Mouse (Mus musculus): ENCODE measurements around the gene Gm20388. TPM values are rescaled to one million over a fixed set of nuclear protein-coding genes. Genes with fewer than 3 reads are reported as not detected.

Gene Gm20388
- polyA plus RNA-seq, 1 experiment = 59.3 TPM

DNA sequence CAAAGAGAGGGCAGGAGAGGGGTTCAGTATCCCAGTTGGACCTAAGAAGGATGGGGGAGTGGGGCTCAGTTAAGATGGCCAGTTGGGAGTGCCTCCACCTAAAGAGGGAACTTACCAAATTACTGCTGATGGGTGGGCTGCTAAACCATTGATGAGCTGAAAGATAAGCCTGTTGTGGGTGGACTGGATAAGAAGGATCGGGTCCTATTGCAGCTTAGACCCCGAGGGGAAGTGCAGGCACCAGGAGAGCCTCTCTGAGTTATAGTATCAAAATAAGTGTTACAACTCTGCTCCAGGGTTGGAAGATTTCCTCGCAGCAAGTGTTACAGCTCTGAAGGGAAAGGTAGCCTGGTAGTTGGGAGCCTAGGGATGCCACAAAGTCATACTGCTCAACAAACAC lies 2933.5 kb downstream of the Gm20388 start:
- DNase-seq (ENCODE audit: low read depth) = no peak
- TF ChIP-seq CTCF (IDR thresholded peaks at IDR 0.05; ENCODE audit: borderline replicate concordance, extremely low read depth, insufficient read depth, insufficient read length) = no peak
- no peak for TF ChIP-seq POLR2A (IDR thresholded peaks at IDR 0.05; ENCODE audit: borderline replicate concordance, extremely low read depth, insufficient read depth, insufficient read length, poor library complexity, severe bottlenecking)

GRCm38 (mm10) chr8:122845662-122846061 lies 2935.0 kb downstream of the Gm20388 start:
- no peak for TF ChIP-seq CTCF (IDR thresholded peaks at IDR 0.05; ENCODE audit: borderline replicate concordance, extremely low read depth, insufficient read depth, insufficient read length)
- no peak for TF ChIP-seq POLR2A (IDR thresholded peaks at IDR 0.05; ENCODE audit: borderline replicate concordance, extremely low read depth, insufficient read depth, insufficient read length, poor library complexity, severe bottlenecking)
- no peak for DNase-seq (ENCODE audit: low read depth)

DNA sequence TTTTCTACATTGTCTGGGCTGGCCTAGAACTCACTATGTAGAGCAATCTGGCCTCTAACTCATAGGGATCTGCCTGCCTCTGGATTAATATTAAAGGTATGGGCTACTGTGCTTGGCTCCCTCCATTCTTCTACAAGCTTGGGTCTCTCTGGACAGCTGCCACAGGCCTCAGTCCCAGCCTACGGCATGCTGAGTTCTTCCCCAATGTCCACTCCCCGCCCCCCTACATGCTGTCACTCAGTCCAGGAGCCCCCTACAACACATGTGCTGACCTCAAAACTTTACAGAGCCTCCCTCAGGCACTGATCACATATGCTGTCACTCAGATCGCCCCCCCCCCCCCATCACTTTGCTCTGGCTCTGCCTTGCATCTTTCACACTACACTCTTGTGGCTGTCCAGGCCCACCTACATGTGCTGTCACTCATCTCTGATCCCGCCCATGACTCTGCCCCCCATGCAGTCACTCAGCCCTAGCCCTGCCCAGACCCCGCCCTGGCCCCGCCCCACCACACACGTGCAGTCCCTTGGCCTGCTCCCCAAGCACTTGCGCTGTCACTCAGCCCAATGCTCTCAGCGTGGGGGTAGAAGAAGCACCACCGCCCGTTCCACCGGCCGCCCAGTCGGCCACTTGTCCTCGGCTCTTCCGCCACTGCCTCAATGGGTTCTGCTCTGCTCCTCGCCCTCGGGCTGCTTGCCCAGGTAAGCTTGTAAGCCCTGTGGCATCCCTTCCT lies 2937.4 kb downstream of the Gm20388 start, which contains the start of gene Cdh15:
Gene Cdh15, plus strand, starts transcription at position 138 of the 733 bp plus-strand sequence.
- TF ChIP-seq CTCF (IDR thresholded peaks at IDR 0.05; ENCODE audit: borderline replicate concordance, extremely low read depth, insufficient read depth, insufficient read length) (no peak), POLR2A (IDR thresholded peaks at IDR 0.05; ENCODE audit: borderline replicate concordance, extremely low read depth, insufficient read depth, insufficient read length, poor library complexity, severe bottlenecking) (no peak)
- DNase-seq (ENCODE audit: low read depth) = peak; percentile 81

DNA sequence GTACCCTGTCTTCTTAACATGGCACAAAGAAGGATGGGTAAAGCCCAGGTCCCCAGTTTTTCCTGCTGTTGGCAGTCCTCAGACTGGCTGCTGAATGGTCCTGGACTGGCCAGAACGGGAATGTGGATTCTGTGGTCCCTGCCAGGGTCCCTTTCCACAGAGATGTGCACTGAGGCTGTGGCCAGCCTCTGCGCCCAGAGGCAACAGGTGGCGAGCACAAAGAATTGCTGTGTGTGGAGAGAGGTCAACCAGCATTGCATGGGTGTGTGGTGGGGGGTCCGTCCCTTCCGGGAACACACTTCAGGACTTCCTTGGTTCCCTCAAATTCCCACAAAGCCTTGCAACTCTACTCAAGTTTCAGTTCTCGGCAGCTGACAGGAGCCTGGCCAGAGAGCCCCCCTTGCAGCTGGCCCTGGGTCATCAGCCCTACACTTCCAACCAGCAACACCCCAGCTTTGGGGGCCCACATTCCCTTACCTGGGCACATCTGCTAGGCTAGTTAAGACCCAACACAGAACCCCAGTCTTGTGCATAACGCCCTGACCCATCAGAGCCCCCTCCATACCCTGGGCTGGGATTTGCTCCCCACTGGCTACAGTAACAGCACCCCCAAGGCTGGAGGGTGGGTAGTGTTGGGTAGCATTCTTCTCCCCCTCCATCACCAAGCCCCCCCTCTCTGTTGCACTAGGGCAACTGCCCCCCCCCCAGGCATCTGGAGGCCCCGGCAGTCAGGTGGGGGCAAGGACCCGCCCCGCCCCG lies 2938.7 kb downstream of the Gm20388 start:
- no peak for DNase-seq (ENCODE audit: low read depth)
- TF ChIP-seq CTCF (IDR thresholded peaks at IDR 0.05; ENCODE audit: borderline replicate concordance, extremely low read depth, insufficient read depth, insufficient read length) (no peak), POLR2A (IDR thresholded peaks at IDR 0.05; ENCODE audit: borderline replicate concordance, extremely low read depth, insufficient read depth, insufficient read length, poor library complexity, severe bottlenecking) (no peak)

DNA sequence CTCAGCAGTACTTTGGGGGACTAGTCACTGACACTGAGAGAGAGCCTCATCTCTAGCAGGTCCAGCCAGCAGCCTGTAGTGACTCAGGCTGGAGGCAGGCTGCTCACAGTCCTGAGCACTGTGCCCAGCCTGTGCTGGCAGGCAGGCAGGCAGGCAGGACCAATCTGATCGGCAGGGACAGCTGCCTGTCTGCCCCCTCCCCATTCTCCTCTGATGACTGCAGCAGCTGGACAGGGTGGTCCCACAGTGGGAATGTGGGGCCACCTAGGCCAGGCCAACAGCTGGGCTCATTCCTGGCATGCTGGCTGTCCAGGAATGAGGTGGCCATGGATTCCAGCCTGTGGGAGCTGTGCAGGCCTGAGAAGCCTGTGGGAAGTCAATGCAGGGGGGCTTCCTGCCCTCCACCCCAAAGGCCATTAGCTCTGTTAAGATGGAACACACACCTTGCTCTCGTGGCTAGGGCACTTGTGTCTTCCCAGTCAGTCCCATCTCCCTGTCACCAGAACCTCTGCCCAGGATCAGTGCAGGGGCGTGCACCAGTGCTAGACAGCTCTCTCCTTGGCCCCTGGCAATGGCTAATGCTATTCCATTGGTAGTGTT lies 2940.1 kb downstream of the Gm20388 start:
- DNase-seq (ENCODE audit: low read depth) = no peak
- TF ChIP-seq POLR2A (IDR thresholded peaks at IDR 0.05; ENCODE audit: borderline replicate concordance, extremely low read depth, insufficient read depth, insufficient read length, poor library complexity, severe bottlenecking) (no peak), CTCF (IDR thresholded peaks at IDR 0.05; ENCODE audit: borderline replicate concordance, extremely low read depth, insufficient read depth, insufficient read length) (no peak)

- TF ChIP-seq CTCF (IDR thresholded peaks at IDR 0.05; ENCODE audit: borderline replicate concordance, extremely low read depth, insufficient read depth, insufficient read length) (no peak), POLR2A (IDR thresholded peaks at IDR 0.05; ENCODE audit: borderline replicate concordance, extremely low read depth, insufficient read depth, insufficient read length, poor library complexity, severe bottlenecking) (no peak)
- no peak for DNase-seq (ENCODE audit: low read depth)
Observed at GRCm38 (mm10) chr8:122851692-122852545, 2941.3 kb downstream of the Gm20388 start.

DNA sequence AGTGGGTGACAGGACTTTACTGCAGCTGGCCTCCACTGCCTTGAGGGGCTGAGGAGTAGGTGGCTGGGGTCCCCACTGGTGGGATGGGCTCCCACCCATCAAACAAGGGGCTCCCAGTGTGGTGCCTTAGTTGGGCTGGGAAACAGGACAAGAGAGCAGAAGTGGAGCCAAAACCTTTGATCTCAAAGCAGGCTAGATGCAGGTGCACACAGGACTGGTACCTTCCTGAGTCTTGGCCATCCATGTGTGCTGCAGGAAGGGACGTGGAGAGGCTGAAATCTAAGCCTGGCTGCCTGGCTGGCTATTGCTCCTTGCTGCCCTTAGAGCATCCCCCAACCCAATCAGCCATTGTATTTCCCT lies 2941.9 kb downstream of the Gm20388 start:
- TF ChIP-seq CTCF (IDR thresholded peaks at IDR 0.05; ENCODE audit: borderline replicate concordance, extremely low read depth, insufficient read depth, insufficient read length) = no peak
- DNase-seq (ENCODE audit: low read depth) = no peak

DNA sequence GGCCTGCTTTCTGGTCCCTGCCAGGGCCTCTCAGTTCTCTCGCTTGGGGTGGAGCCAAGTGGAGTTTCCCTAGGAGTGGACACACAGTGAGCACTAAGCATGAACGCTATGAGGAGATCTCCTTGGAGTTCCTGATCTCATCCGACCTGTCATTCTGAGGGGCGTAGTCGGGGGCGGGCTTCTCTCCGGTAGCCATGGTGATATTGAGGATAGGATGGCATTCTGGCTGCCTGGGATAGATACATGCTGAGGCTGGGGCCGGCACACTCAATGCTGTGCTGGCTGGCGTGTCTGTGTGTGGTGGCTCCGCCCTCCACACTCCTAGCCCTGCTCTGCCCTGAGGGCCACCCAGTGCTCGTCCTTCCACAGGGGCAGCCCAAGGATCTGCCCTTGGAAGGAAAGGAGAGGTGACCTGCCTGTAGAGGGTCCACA lies 2942.7 kb downstream of the Gm20388 start:
- DNase-seq (ENCODE audit: low read depth) = peak; percentile 53

DNA sequence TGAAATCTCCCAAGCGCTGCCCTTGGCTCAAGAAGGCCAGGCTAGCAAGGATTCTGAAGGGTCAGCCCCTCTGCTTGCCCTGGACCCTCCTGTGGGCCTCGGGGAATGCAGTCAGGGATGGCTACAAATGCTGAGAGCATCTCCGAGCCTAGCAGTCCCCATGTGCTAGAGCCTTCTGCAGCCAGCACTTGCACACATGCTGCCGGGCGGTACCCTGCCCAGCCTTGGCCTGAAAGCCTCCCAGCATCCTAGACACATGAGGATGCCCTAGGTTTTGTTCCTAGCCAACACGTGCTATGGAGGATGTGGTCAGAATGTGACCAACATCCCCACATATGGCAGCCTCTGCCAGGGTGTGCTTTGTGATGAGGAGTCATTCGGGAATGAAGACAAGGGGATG lies 2943.7 kb downstream of the Gm20388 start:
- DNase-seq (ENCODE audit: low read depth) = no peak
- TF ChIP-seq POLR2A (IDR thresholded peaks at IDR 0.05; ENCODE audit: borderline replicate concordance, extremely low read depth, insufficient read depth, insufficient read length, poor library complexity, severe bottlenecking) = no peak

More for the DNA sequence above, 2942.7 kb downstream of the Gm20388 start:
- TF ChIP-seq CTCF (IDR thresholded peaks at IDR 0.05; ENCODE audit: borderline replicate concordance, extremely low read depth, insufficient read depth, insufficient read length) = no peak
- no peak for TF ChIP-seq POLR2A (IDR thresholded peaks at IDR 0.05; ENCODE audit: borderline replicate concordance, extremely low read depth, insufficient read depth, insufficient read length, poor library complexity, severe bottlenecking)

GRCm38 (mm10) chr8:122855123-122855522 lies 2944.5 kb downstream of the Gm20388 start:
- TF ChIP-seq POLR2A (IDR thresholded peaks at IDR 0.05; ENCODE audit: borderline replicate concordance, extremely low read depth, insufficient read depth, insufficient read length, poor library complexity, severe bottlenecking) (no peak), CTCF (IDR thresholded peaks at IDR 0.05; ENCODE audit: borderline replicate concordance, extremely low read depth, insufficient read depth, insufficient read length) (no peak)
- DNase-seq (ENCODE audit: low read depth) = no peak

GRCm38 (mm10) chr8:122856288-122856687 lies 2945.6 kb downstream of the Gm20388 start:
- DNase-seq (ENCODE audit: low read depth) = no peak
- TF ChIP-seq CTCF (IDR thresholded peaks at IDR 0.05; ENCODE audit: borderline replicate concordance, extremely low read depth, insufficient read depth, insufficient read length) = no peak
- TF ChIP-seq POLR2A (IDR thresholded peaks at IDR 0.05; ENCODE audit: borderline replicate concordance, extremely low read depth, insufficient read depth, insufficient read length, poor library complexity, severe bottlenecking) = no peak

Measured in brain, embryonic 14.5 days (tissue).